Comparison of ENCODE assay signal across 18 mouse cellular contexts in genomic region chr11:21223539-21223938, GRCm38 (mm10). TPM values are rescaled to one million over a fixed set of nuclear protein-coding genes. Genes with fewer than 3 reads are reported as not detected.
DNase-seq lines count a peak whose midpoint lies in the region; ATAC-seq and TF ChIP-seq lines count a peak whose summit lies in the region.
"Had no signal": no experiment of that assay in that cellular context is flagged by ENCODE, and none has a peak within 500 bp of the region (broad histone marks: within the 10 kb centered on the region; RNA-seq: fewer than 3 reads in every experiment).

No protein-coding gene starts in this region.

- H3K27ac ChIP-seq in bone marrow, adult 2 months (ENCODE audit: control insufficient read depth, insufficient read depth, low read depth, low read length, poor library complexity): peak overlapping the region; percentile 57; the same call in 1 of the 2 replicates
- peak overlapping the region; percentile 86 for H3K27ac ChIP-seq in intestine, postnatal 0 days (ENCODE audit: low read depth, low read length)
- H3K27ac ChIP-seq: hindbrain, embryonic 14.5 days; limb, embryonic 13.5 days; midbrain, embryonic 13.5 days had no signal

- H3K4me3 ChIP-seq in bone marrow, adult 2 months (replicated peaks; ENCODE audit: control insufficient read depth, low read depth, low read length): no peak overlapping the region
- no peak overlapping the region for H3K4me3 ChIP-seq in intestine, postnatal 0 days (ENCODE audit: low read depth, low read length)
- H3K4me3 ChIP-seq: limb, embryonic 13.5 days; midbrain, embryonic 13.5 days had no signal

- no peak overlapping the region for H3K9ac ChIP-seq in intestine, postnatal 0 days (ENCODE audit: low read depth, low read length)
- H3K9ac ChIP-seq: hindbrain, embryonic 14.5 days; limb, embryonic 13.5 days; midbrain, embryonic 13.5 days had no signal

- WGBS in bone marrow, adult 2 months: 59% methylated on average over 3 of the region's 3 CpGs
- 63% methylated on average over 3 of the region's 3 CpGs for WGBS in intestine, postnatal 0 days

- H3K4me2 ChIP-seq in intestine, postnatal 0 days (replicated peaks; ENCODE audit: low read depth): no peak overlapping the region
- H3K4me2 ChIP-seq: hindbrain, embryonic 14.5 days; limb, embryonic 13.5 days; midbrain, embryonic 13.5 days had no signal

- peaks cover 4% of the 10 kb centered on the region for H3K4me1 ChIP-seq in bone marrow, adult 2 months (ENCODE audit: control insufficient read depth, insufficient read depth, low read length)
- H3K4me1 ChIP-seq in intestine, postnatal 0 days (replicated peaks; ENCODE audit: control insufficient read depth, insufficient read depth, low read length): peaks cover 10% of the 10 kb centered on the region; the same call in 1 of the 2 replicates
- H3K4me1 ChIP-seq: limb, embryonic 13.5 days; midbrain, embryonic 13.5 days had no signal

- ATAC-seq in intestine, postnatal 0 days: peak; percentile 67
- ATAC-seq: midbrain, embryonic 13.5 days had no signal

- H3K36me3 ChIP-seq in intestine, postnatal 0 days (ENCODE audit: control insufficient read depth, insufficient read depth): no peaks in the 10 kb centered on the region
- H3K36me3 ChIP-seq: limb, embryonic 13.5 days; midbrain, embryonic 13.5 days had no signal

- DNase-seq in layer of hippocampus, adult 9-11 months: peak; percentile 52
- no peak for DNase-seq in layer of hippocampus, adult 11-12 months (ENCODE audit: low spot score)
- DNase-seq in 3T3-L1 (ENCODE audit: low read depth, low spot score) (peak; percentile 12), adipocyte (ENCODE audit: low spot score) (no peak)
- DNase-seq in left cerebral cortex, postnatal 36 days (ENCODE audit: low spot score in 2 of 2): no peak
- DNase-seq in cerebellum, adult 8-10 months: no peak
- DNase-seq: B cell, adult 2 months; cerebellum, adult 2 months; gastrocnemius, postnatal 10 days; heart, postnatal 10 days; kidney, adult 2 months; kidney, postnatal 25 days; right cerebral cortex, adult 18-20 months had no signal

- intact Hi-C loops in left cerebral cortex, postnatal 36 days (cut with DNase I): no loop called here

- H3K27me3 ChIP-seq in intestine, postnatal 0 days (replicated peaks; ENCODE audit: control insufficient read depth, insufficient read depth, low read length): no peaks in the 10 kb centered on the region
- H3K27me3 ChIP-seq: limb, embryonic 13.5 days; midbrain, embryonic 13.5 days had no signal

- no peak for TF ChIP-seq POLR2A in bone marrow, adult 2 months (IDR thresholded peaks at IDR 0.05; ENCODE audit: borderline replicate concordance, control insufficient read depth, low read depth, low read length)

- no peak for TF ChIP-seq CTCF in bone marrow, adult 2 months (IDR thresholded peaks at IDR 0.05; ENCODE audit: control insufficient read depth, insufficient read depth, low read length)
- no peak for TF ChIP-seq CTCF in intestine, postnatal 0 days (IDR thresholded peaks at IDR 0.05; ENCODE audit: low read depth)

- no peaks in the 10 kb centered on the region for H3K9me3 ChIP-seq in intestine, postnatal 0 days (ENCODE audit: control insufficient read depth)
- H3K9me3 ChIP-seq: limb, embryonic 13.5 days; midbrain, embryonic 13.5 days had no signal

RNA-seq across cellular contexts. Expression of gene Vps54, which starts 15.5 kb away (rescaled TPM):
- polyA plus RNA-seq in bone marrow, adult 2 months (2011; ENCODE audit: insufficient read depth, insufficient read length, low replicate concordance, missing spikeins): 15.8 and 19.5 TPM in 2 replicates
- 18.2 and 19.8 TPM in 2 replicates for polyA plus RNA-seq in intestine, postnatal 0 days (2015; fragmentation: Nextera tagmentation; extraction: Ambion mirVana)
- total RNA-seq in left cerebral cortex, postnatal 36 days (2021): 10 to 100 TPM; 25.8 to 30.7 TPM

Comparison
In these comparisons a context has a peak if more than half of its experiments do, and no peak if none do; other contexts are left out.
1. DNase-seq: peak in layer of hippocampus, adult 9-11 months (single experiment) and 3T3-L1 (single experiment); none in layer of hippocampus, adult 11-12 months (single experiment), left cerebral cortex, postnatal 36 days (0 of 2), adipocyte (single experiment) and cerebellum, adult 8-10 months (single experiment).